Mouse (Mus musculus) lung, postnatal 0 days (tissue): ENCODE measurements around the gene Fto.

Experiments used
- CTCF ChIP-seq: IDR thresholded peaks from 2 replicates; pipeline ENCODE4 v1.5.1; 2016; ENCODE audit warnings: antibody characterized with exemption, mild to moderate bottlenecking
- EP300 ChIP-seq: IDR thresholded peaks from 2 replicates; pipeline ENCODE4 v1.6.1; 2016; ENCODE audit warnings: antibody characterized with exemption, mild to moderate bottlenecking, control low read depth

DNA sequence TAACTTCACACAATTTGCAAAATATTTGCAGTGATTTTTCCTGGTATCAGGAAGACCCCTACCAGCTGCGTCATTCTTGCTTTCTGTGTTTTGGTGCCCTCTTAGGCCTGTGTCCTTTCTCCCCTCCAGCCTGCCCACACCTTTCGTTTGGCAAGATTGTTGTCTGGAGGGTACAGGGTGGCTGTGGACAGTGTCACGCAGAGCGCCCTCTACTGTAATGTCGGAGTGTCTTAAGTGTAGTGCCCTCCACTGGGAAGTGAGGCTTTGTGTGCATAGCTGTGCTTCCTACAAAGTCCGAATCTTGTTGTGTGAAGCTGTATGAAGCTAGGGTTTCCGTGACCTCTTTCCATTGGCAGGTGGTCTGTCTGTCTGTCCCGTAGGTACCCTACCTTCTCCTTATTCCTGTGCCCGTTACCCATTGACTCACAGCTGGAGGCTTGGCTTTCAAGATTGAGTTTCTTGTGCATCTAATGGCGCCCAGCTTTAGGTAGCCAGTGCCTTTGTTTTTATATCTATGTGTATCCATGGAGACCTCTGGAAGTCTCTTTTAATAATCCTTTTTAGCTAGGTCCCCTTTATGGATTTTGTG, 50.0 kb downstream of the Fto start:
- TF ChIP-seq CTCF (peak; percentile 47), EP300 (no peak)
